Mouse (Mus musculus): ENCODE measurements around the gene Gmeb2. TPM values are rescaled to one million over a fixed set of nuclear protein-coding genes. Genes with fewer than 3 reads are reported as not detected.

Gmeb2 gene
- polyA plus RNA-seq, 1 experiment = not detected

DNA sequence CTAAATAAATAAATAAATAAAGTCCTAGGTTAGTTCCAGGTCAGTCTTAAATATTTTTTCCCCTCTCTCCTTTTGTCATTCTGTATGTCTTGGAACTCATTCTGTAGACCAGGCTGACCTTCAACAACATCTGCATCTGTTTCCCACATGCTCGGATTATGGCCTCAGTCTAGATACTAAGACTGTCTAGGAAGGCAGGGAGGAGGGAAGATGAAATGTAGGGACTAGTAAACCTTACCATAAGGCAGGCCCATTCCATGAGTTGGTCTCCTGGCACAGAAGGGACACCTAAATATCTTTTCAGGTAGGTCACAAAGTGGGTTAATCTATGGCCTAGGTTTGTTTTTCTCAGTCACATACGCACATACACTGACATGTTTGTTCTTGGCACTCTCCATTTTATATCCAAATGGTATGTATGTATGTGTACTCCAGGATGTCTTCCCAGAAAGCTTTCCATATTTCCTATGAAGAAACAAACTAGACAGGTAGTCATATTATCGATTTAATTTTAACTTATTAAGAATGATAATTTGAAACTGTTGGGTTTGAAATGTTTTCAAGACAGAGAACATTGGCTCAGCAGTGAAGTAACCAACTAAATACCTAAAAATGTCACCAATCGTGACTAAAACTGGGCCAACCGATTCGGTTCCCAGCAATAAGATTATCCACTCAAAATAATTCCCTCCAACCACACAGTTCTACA, 1.1 kb downstream of the Gmeb2 start:
- WGBS = 41% methylated on average over 6 of the region's 6 CpGs
- Histone ChIP-seq H3K27ac (ENCODE audit: insufficient read depth, low read depth, low read length) (peak overlapping the region; percentile 95), H3K4me1 (ENCODE audit: control insufficient read depth, insufficient read depth, low read length) (no peaks in the 10 kb centered on the region), H3K4me3 (ENCODE audit: insufficient read depth, low read depth, low read length) (peak overlapping the region; percentile 98)
- TF ChIP-seq CTCF (IDR thresholded peaks at IDR 0.05; ENCODE audit: insufficient read depth, low read depth, low read length) (no peak), POLR2A (IDR thresholded peaks at IDR 0.05; ENCODE audit: insufficient read depth, low read depth, low read length) (no peak)

GRCm38 (mm10) chr2:181279968-181280367, 7.9 kb downstream of the Gmeb2 start:
- Histone ChIP-seq H3K4me1 (ENCODE audit: control insufficient read depth, insufficient read depth, low read length) (no peaks in the 10 kb centered on the region), H3K4me3 (ENCODE audit: insufficient read depth, low read depth, low read length) (no peak overlapping the region), H3K27ac (ENCODE audit: insufficient read depth, low read depth, low read length) (no peak overlapping the region)
- 39% methylated on average over 1 of the region's 1 CpGs for WGBS
- TF ChIP-seq CTCF (IDR thresholded peaks at IDR 0.05; ENCODE audit: insufficient read depth, low read depth, low read length) (no peak), POLR2A (IDR thresholded peaks at IDR 0.05; ENCODE audit: insufficient read depth, low read depth, low read length) (no peak)

DNA sequence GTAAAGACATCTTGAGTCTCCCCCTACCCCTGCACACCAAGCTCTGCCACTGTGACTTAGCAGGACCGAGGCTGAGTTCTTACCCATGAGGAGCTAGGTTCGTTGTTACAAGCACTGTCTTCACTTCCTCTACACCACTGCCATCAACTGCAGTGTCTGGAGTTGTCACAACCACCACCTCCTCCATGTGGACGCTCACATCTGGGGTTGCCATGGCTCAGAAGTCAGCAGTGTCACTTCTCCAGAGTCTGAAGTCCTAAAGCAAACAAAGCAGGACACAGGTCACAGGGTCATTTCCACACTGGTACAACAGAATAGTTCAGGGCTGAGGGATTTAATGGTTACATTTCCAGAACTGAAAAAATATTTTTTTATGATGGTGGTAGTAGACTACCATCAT, 10.0 kb downstream of the Gmeb2 start:
- Histone ChIP-seq H3K27ac (ENCODE audit: insufficient read depth, low read depth, low read length) (no peak overlapping the region), H3K4me3 (ENCODE audit: insufficient read depth, low read depth, low read length) (no peak overlapping the region), H3K4me1 (ENCODE audit: control insufficient read depth, insufficient read depth, low read length) (no peaks in the 10 kb centered on the region)
- TF ChIP-seq POLR2A (IDR thresholded peaks at IDR 0.05; ENCODE audit: insufficient read depth, low read depth, low read length) = no peak
- no peak for TF ChIP-seq CTCF (IDR thresholded peaks at IDR 0.05; ENCODE audit: insufficient read depth, low read depth, low read length)
- WGBS = 83% methylated on average over 3 of the region's 3 CpGs

- TF ChIP-seq CTCF (IDR thresholded peaks at IDR 0.05; ENCODE audit: insufficient read depth, low read depth, low read length) = no peak
- no peak for TF ChIP-seq POLR2A (IDR thresholded peaks at IDR 0.05; ENCODE audit: insufficient read depth, low read depth, low read length)
- 77% methylated on average over 1 of the region's 1 CpGs for WGBS
- H3K27ac ChIP-seq (ENCODE audit: insufficient read depth, low read depth, low read length) = no peak overlapping the region
- H3K4me1 ChIP-seq (ENCODE audit: control insufficient read depth, insufficient read depth, low read length) = no peaks in the 10 kb centered on the region
- no peak overlapping the region for H3K4me3 ChIP-seq (ENCODE audit: insufficient read depth, low read depth, low read length)
Observed at GRCm38 (mm10) chr2:181276766-181277165, 11.1 kb downstream of the Gmeb2 start.

DNA sequence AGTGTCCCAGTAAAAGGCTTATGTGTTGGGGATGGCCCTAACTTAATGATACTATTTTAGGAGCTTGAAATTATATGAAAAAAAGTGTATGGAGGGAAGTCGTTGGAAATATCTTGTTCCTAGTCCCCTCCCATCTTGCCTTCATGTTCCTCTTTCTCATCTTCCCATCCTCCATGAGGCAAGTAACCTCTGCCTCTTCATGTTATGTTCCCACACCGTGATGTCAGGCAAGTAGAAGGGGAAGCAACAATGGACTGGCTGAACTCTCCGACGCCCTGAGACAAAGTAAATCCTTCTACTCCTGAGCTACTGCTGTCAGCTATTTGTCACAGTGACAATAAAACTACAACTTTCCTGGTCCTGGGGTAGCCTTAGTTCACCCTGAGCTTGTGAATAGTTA, 13.2 kb downstream of the Gmeb2 start:
- Histone ChIP-seq H3K4me3 (ENCODE audit: insufficient read depth, low read depth, low read length) (no peak overlapping the region), H3K27ac (ENCODE audit: insufficient read depth, low read depth, low read length) (no peak overlapping the region), H3K4me1 (ENCODE audit: control insufficient read depth, insufficient read depth, low read length) (no peaks in the 10 kb centered on the region)
- 78% methylated on average over 4 of the region's 4 CpGs for WGBS
- TF ChIP-seq CTCF (IDR thresholded peaks at IDR 0.05; ENCODE audit: insufficient read depth, low read depth, low read length) (no peak), POLR2A (IDR thresholded peaks at IDR 0.05; ENCODE audit: insufficient read depth, low read depth, low read length) (no peak)

- WGBS = 64% methylated on average over 2 of the region's 2 CpGs
- Histone ChIP-seq H3K27ac (ENCODE audit: insufficient read depth, low read depth, low read length) (no peak overlapping the region), H3K4me3 (ENCODE audit: insufficient read depth, low read depth, low read length) (no peak overlapping the region), H3K4me1 (ENCODE audit: control insufficient read depth, insufficient read depth, low read length) (no peaks in the 10 kb centered on the region)
- no peak for TF ChIP-seq CTCF (IDR thresholded peaks at IDR 0.05; ENCODE audit: insufficient read depth, low read depth, low read length)
Observed at GRCm38 (mm10) chr2:181273829-181274228, 14.0 kb downstream of the Gmeb2 start.

GRCm38 (mm10) chr2:181272092-181272491, 15.7 kb downstream of the Gmeb2 start:
- H3K27ac ChIP-seq (ENCODE audit: insufficient read depth, low read depth, low read length) = no peak overlapping the region
- 89% methylated on average over 2 of the region's 2 CpGs for WGBS
- TF ChIP-seq CTCF (IDR thresholded peaks at IDR 0.05; ENCODE audit: insufficient read depth, low read depth, low read length) (no peak), POLR2A (IDR thresholded peaks at IDR 0.05; ENCODE audit: insufficient read depth, low read depth, low read length) (no peak)
- no peaks in the 10 kb centered on the region for H3K4me1 ChIP-seq (ENCODE audit: control insufficient read depth, insufficient read depth, low read length)
- H3K4me3 ChIP-seq (ENCODE audit: insufficient read depth, low read depth, low read length) = no peak overlapping the region

DNA sequence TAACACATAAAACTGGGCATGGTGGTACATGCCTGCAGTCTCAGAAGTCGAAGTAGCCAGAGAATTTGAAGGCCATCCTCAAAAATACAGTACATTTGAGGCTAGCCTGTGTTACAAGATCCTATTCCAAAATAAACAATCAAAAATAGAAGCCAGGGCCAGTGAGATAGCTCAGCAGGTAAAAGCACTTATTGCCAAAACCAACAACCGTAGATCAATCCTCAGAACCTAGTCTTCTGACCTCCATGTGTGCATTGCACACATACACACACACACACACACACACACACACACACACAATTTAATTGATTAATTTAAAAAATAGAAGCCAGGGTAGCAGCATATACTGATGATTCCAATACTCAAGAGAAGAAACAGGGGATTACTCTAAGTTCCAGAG, 21.0 kb downstream of the Gmeb2 start:
- H3K4me3 ChIP-seq (ENCODE audit: insufficient read depth, low read depth, low read length) = no peak overlapping the region
- TF ChIP-seq CTCF (IDR thresholded peaks at IDR 0.05; ENCODE audit: insufficient read depth, low read depth, low read length) = no peak
- no peak for TF ChIP-seq POLR2A (IDR thresholded peaks at IDR 0.05; ENCODE audit: insufficient read depth, low read depth, low read length)
- no peaks in the 10 kb centered on the region for H3K4me1 ChIP-seq (ENCODE audit: control insufficient read depth, insufficient read depth, low read length)
- WGBS = 92% methylated on average over 2 of the region's 2 CpGs
- H3K27ac ChIP-seq (ENCODE audit: insufficient read depth, low read depth, low read length) = no peak overlapping the region

DNA sequence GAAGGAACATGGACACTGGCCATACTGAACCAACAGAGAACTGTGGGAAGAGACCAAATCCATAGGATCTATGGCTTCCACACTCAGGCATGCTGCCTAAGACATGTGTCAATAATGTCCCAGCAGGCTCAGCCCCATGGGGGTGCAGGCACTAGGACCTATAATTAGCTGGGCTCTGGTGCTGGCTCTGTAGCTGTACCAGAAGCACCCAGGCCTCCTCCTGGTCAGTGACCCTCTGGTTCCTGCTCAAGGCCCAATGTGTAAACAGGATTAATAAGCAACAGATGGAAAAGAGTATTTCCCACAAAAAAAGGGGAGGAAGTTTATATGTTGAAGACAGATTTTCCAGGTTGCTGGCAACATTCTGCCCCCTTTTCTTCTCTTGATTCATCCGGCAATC, 34.6 kb downstream of the Gmeb2 start:
- H3K4me1 ChIP-seq (ENCODE audit: control insufficient read depth, insufficient read depth, low read length) = no peaks in the 10 kb centered on the region
- no peak overlapping the region for H3K4me3 ChIP-seq (ENCODE audit: insufficient read depth, low read depth, low read length)
- TF ChIP-seq POLR2A (IDR thresholded peaks at IDR 0.05; ENCODE audit: insufficient read depth, low read depth, low read length) = no peak
- no peak for TF ChIP-seq CTCF (IDR thresholded peaks at IDR 0.05; ENCODE audit: insufficient read depth, low read depth, low read length)
- H3K27ac ChIP-seq (ENCODE audit: insufficient read depth, low read depth, low read length) = no peak overlapping the region
- WGBS = 75% methylated on average over 1 of the region's 1 CpGs

- H3K4me1 ChIP-seq (ENCODE audit: control insufficient read depth, insufficient read depth, low read length) = no peaks in the 10 kb centered on the region
- TF ChIP-seq CTCF (IDR thresholded peaks at IDR 0.05; ENCODE audit: insufficient read depth, low read depth, low read length) (no peak), POLR2A (IDR thresholded peaks at IDR 0.05; ENCODE audit: insufficient read depth, low read depth, low read length) (no peak)
- 97% methylated on average over 1 of the region's 1 CpGs for WGBS
- no peak overlapping the region for H3K4me3 ChIP-seq (ENCODE audit: insufficient read depth, low read depth, low read length)
- H3K27ac ChIP-seq (ENCODE audit: insufficient read depth, low read depth, low read length) = no peak overlapping the region
Observed at GRCm38 (mm10) chr2:181251841-181252240, 36.0 kb downstream of the Gmeb2 start.
